Mouse (Mus musculus) embryonic fibroblast, embryonic 13.5 days (primary cell): ENCODE measurements around the gene Fam171a1.

Experiments used
- CTCF ChIP-seq: IDR thresholded peaks from 2 replicates; pipeline ENCODE4 v1.5.1; 2011; ENCODE audit warnings: mild to moderate bottlenecking, control low read depth, low read length, moderate library complexity, borderline replicate concordance; ENCODE audit not compliant: insufficient read depth
- POLR2A ChIP-seq: IDR thresholded peaks from 2 replicates; pipeline ENCODE4 v1.6.1; 2011; ENCODE audit warnings: low read depth, mild to moderate bottlenecking, control low read depth, low read length, moderate library complexity

- TF ChIP-seq CTCF (no peak), POLR2A (no peak)
Observed at GRCm38 (mm10) chr2:3185335-3185734, 71.3 kb downstream of the Fam171a1 start.
